Mouse (Mus musculus) neural tube, embryonic 13.5 days (tissue): Measurements from ENCODE around the gene Gpatch8. TPM values are rescaled to one million over a fixed set of nuclear protein-coding genes. Genes with fewer than 3 reads are reported as not detected.

Experiments
- ATAC-seq: fragments of 200-750 bp; cut with Nextera tagmentation; 2 replicates; pipeline ENCODE4 v1.8.0; 2017; ENCODE audit warnings: low read depth, mild to moderate bottlenecking, moderate TSS enrichment, moderate library complexity
- H3K27ac ChIP-seq: fragments of 300-500 bp; sonication (generic); replicated peaks from 2 replicates; pipeline ENCODE4 v1.5.1; 2015; ENCODE audit warnings: moderate library complexity, mild to moderate bottlenecking, inconsistent platforms
- H3K27me3 ChIP-seq: fragments of 300-500 bp; sonication (generic); 2 replicates; pipeline ENCODE4 v1.6.1; 2015; ENCODE audit warnings: mild to moderate bottlenecking, inconsistent platforms
- H3K36me3 ChIP-seq: fragments of 300-500 bp; sonication (generic); 2 replicates; pipeline ENCODE4 v1.6.1; 2015; ENCODE audit warnings: mild to moderate bottlenecking, inconsistent platforms
- H3K4me1 ChIP-seq: fragments of 300-500 bp; sonication (generic); replicated peaks from 2 replicates; pipeline ENCODE4 v1.6.1; 2015; ENCODE audit warnings: inconsistent platforms
- H3K4me2 ChIP-seq: fragments of 300-500 bp; sonication (generic); 2 replicates; pipeline ENCODE4 v1.6.1; 2015; ENCODE audit warnings: inconsistent platforms, mild to moderate bottlenecking, moderate library complexity
- H3K4me3 ChIP-seq: fragments of 300-500 bp; sonication (generic); 2 replicates; pipeline ENCODE4 v1.5.1; 2015; ENCODE audit warnings: mild to moderate bottlenecking, inconsistent platforms
- H3K9ac ChIP-seq: fragments of 300-500 bp; sonication (generic); 2 replicates; pipeline ENCODE4 v1.6.1; 2015; ENCODE audit warnings: moderate library complexity, mild to moderate bottlenecking, inconsistent platforms
- H3K9me3 ChIP-seq: fragments of 300-500 bp; sonication (generic); 2 replicates; pipeline ENCODE4 v1.6.1; 2016; ENCODE audit warnings: inconsistent platforms
- WGBS: fragments of 180-500 bp; shearing (Covaris S2); methylation state at CpG from one replicate; pipeline ENCODE4 v1.1.7; 2015; 5-methylcytosine and 5-hydroxymethylcytosine counted together
- polyA plus RNA-seq: library from polyadenylated mRNA; unstranded; fragments of >200 nt; fragmentation: Nextera tagmentation; extraction: Ambion mirVana; gene quantifications from 2 replicates; pipeline ENCODE4 v1.2.1, GENCODE M21; 2015

Gene Gpatch8
- polyA plus RNA-seq, 1 experiment from 2014 or later: 77.5 TPM

DNA sequence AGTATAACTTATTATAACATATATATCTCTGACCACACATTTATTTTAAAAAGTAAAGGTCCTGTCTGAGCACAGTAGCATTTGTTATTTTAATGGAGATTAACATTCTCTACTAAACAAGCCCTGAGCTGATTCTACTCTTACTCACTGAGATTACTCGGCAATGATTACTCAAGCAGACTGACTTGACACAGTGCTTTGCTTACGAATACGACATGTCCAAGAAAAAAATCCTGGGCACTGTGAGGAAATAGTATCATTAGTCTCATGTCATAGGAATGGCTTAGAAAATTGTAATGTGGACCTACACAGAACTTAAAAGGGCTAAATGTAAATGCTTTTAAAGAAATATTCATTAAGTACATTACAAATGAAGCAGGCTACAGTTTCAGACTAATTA is 20.0 kb downstream of the Gpatch8 start:
- Histone ChIP-seq H3K27me3 (no peaks in the 10 kb centered on the region), H3K4me2 (no peak overlapping the region), H3K9me3 (no peaks in the 10 kb centered on the region), H3K9ac (no peak overlapping the region), H3K4me3 (no peak overlapping the region), H3K27ac (no peak overlapping the region), H3K36me3 (peaks cover 15% of the 10 kb centered on the region; the same call in 1 of the 2 replicates), H3K4me1 (0 out of 2 replicates have a peak, but pooled peaks cover 4% of the 10 kb centered on the region)
- ATAC-seq: no peak
- 63% methylated on average over 3 of the region's 3 CpGs for WGBS

DNA sequence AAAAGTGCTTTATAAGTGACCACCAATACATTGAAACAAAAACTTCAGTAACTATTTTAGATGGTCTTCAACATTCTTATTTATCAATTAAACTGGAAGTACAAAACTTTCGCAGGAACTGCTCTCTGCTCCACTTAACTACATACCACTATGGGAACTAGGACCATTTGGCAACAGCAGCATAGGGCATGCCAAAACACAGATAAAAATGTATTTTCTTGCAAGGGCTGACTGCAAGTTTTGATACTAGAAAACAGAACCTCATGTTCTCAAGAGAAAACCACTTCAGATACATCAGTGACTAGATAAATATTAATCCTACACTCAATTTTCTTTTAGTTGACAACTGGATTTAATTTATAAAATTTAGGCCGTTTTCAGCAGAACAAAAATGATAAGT is 22.1 kb downstream of the Gpatch8 start:
- no peak overlapping the region for H3K9ac ChIP-seq
- H3K27ac ChIP-seq: no peak overlapping the region
- WGBS: 93% methylated on average over 2 of the region's 2 CpGs
- H3K36me3 ChIP-seq: peaks cover 14% of the 10 kb centered on the region; the same call in 1 of the 2 replicates
- no peaks in the 10 kb centered on the region for H3K27me3 ChIP-seq
- H3K4me1 ChIP-seq: 0 out of 2 replicates have a peak, but pooled peaks cover 6% of the 10 kb centered on the region
- ATAC-seq: no peak
- H3K9me3 ChIP-seq: no peaks in the 10 kb centered on the region
- H3K4me2 ChIP-seq: no peak overlapping the region
- no peak overlapping the region for H3K4me3 ChIP-seq

DNA sequence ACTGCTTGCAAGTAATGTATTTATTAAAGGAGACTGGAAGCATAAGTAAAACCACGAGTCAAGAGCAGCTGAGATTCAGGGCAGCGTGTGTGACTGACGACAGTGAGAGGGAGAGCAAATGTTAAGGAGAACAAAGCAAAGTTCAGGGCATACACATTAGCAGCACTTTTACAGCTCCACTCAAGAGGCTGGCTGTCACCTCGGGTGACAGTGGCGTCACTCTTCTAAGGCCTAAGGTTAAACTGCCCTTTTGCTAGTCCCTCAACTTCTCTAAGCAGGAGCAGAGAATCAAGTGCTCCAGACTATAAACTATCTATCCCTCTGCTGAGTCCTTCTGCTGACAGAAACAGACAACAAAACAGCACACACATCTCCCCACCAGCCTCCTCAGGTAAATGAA is 24.8 kb downstream of the Gpatch8 start:
- Histone ChIP-seq H3K9ac (no peak overlapping the region), H3K4me3 (no peak overlapping the region), H3K9me3 (no peaks in the 10 kb centered on the region), H3K4me2 (no peak overlapping the region), H3K4me1 (peaks cover 10% of the 10 kb centered on the region; the same call in 1 of the 2 replicates), H3K27me3 (no peaks in the 10 kb centered on the region), H3K27ac (no peak overlapping the region), H3K36me3 (peaks cover 5% of the 10 kb centered on the region; the same call in 1 of the 2 replicates)
- WGBS: 31% methylated on average over 5 of the region's 5 CpGs
- no peak for ATAC-seq

DNA sequence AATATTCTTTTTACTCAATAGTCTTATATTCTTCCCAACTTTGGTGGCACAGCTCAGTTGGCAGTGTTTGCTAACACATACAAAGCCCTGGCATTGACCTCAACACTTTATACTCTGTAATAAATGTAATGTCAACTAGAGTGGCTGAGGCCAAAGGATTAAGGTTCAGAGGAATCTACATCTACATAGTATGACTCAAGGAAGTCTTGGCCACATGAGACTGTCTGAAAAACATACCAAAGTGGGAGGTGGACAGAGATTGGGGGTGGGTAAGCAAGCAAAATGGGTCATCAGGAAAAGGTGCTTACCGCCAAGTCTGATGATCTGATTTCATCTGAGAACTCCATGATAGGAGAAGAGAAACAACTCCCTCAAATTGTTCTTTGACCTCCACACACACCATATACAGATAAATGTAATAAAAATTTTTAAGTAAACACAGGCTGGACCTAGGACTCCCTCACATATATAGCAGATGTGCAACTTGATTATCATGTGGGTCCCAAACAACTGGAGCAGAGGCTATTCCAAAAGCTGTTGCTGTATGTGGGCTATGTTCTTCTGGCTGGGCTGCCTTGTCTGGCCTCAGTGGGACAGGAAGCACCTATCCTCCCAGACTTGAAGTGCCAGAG is 41.3 kb downstream of the Gpatch8 start:
- H3K27ac ChIP-seq: no peak overlapping the region
- 100% methylated on average over 1 of the region's 1 CpGs for WGBS
- peaks cover 22% of the 10 kb centered on the region for H3K36me3 ChIP-seq
- no peak overlapping the region for H3K9ac ChIP-seq
- no peaks in the 10 kb centered on the region for H3K27me3 ChIP-seq
- no peak overlapping the region for H3K4me3 ChIP-seq
- no peaks in the 10 kb centered on the region for H3K9me3 ChIP-seq
- no peaks in the 10 kb centered on the region for H3K4me1 ChIP-seq
- ATAC-seq: no peak
- no peak overlapping the region for H3K4me2 ChIP-seq

DNA sequence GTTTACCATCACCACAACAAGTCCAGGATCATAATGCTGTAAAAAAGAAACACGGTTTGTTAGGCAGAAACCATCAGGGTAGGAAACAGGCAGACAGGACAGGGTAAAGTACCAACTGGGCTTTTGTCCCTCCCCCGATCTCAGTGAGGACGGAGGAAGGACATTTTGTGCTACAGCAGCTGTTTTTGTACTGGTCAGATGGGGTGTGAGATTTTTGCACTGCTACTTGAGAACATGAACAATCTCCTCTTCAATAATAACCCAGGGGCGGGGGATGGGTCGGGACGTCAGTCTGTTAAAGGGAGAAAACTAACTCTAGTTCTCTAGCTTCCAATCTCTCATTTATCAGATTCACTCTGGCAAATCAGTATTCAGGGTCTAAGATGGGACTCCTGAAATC is 46.0 kb downstream of the Gpatch8 start:
- ATAC-seq: no peak

DNA sequence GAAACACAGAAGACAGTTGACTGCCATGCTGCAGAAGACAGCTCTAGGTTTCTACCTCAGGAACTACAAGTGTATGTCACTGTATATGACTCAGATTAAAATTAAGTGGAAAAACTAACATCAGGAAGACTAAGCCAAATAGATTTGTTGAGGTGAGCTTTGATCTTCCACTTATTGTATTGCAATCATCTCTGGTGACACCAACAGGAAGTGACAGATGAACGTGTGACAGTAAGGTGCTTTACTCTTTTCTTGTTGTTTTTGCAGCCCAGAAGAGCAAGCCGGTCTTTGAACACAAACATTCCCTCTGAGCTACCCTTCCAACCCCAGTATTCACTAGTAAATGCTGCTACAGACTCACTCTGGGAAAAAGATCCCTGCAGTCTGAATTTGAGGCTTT is 59.5 kb downstream of the Gpatch8 start:
- Histone ChIP-seq H3K4me2 (no peak overlapping the region), H3K9me3 (no peaks in the 10 kb centered on the region), H3K27me3 (no peaks in the 10 kb centered on the region), H3K36me3 (peaks cover 64% of the 10 kb centered on the region), H3K4me1 (no peaks in the 10 kb centered on the region), H3K27ac (no peak overlapping the region), H3K9ac (no peak overlapping the region), H3K4me3 (no peak overlapping the region)
- no peak for ATAC-seq
- 82% methylated on average over 2 of the region's 2 CpGs for WGBS

More for the DNA sequence above, 46.0 kb downstream of the Gpatch8 start:
- H3K9ac ChIP-seq: no peak overlapping the region
- H3K4me3 ChIP-seq: no peak overlapping the region
- H3K9me3 ChIP-seq: no peaks in the 10 kb centered on the region
- no peaks in the 10 kb centered on the region for H3K27me3 ChIP-seq
- H3K4me2 ChIP-seq: no peak overlapping the region
- 68% methylated on average over 6 of the region's 6 CpGs for WGBS
- H3K4me1 ChIP-seq: no peaks in the 10 kb centered on the region
- H3K36me3 ChIP-seq: peaks cover 23% of the 10 kb centered on the region
- H3K27ac ChIP-seq: no peak overlapping the region

DNA sequence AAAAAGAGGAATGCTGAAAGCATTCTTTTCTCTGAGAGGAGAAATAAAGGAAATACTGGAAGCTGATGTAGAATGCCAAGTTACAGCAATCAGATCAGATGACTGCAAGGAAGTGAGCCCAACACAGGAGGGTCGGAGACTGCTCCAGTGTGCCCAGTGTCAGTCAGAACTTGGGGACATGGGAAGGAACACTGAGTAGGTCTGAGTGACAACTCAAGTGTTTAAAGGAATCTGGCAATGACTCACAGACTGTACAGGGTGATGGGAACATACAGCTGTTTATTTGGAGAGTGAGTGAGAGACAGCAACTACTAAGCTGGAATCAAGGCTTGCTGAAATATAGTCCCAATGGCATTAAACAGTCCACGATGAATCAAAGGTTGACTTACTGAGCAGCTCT is 60.0 kb downstream of the Gpatch8 start:
- no peak for ATAC-seq
- no peak overlapping the region for H3K27ac ChIP-seq
- no peaks in the 10 kb centered on the region for H3K9me3 ChIP-seq
- H3K27me3 ChIP-seq: no peaks in the 10 kb centered on the region
- H3K36me3 ChIP-seq: peaks cover 69% of the 10 kb centered on the region
- H3K4me2 ChIP-seq: no peak overlapping the region
- H3K9ac ChIP-seq: no peak overlapping the region
- 91% methylated on average over 2 of the region's 2 CpGs for WGBS
- H3K4me1 ChIP-seq: no peaks in the 10 kb centered on the region
- H3K4me3 ChIP-seq: no peak overlapping the region

DNA sequence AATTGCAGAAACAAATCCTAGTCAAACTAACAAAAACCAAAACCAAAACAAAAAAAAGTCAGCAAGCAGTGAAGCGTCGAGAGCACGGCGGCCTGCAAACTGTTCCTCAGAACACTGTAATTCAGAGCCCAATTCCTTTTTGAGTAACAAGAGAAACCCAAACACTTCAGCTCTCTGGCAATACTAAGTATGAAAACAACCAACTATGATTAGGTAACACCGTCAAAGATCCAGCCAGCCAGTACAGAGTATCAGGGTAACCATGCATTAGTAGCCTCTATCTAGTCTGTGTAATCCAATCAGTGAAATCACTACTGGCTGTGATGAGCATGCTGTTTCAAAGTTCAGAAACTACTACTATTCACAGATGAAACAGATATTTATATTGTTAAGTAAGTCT is 60.5 kb downstream of the Gpatch8 start:
- H3K36me3 ChIP-seq: peaks cover 68% of the 10 kb centered on the region
- H3K4me1 ChIP-seq: no peaks in the 10 kb centered on the region
- no peaks in the 10 kb centered on the region for H3K9me3 ChIP-seq
- no peak for ATAC-seq
- H3K27ac ChIP-seq: no peak overlapping the region
- H3K9ac ChIP-seq: no peak overlapping the region
- WGBS: 97% methylated on average over 5 of the region's 5 CpGs
- H3K27me3 ChIP-seq: no peaks in the 10 kb centered on the region
- H3K4me3 ChIP-seq: no peak overlapping the region
- H3K4me2 ChIP-seq: no peak overlapping the region

DNA sequence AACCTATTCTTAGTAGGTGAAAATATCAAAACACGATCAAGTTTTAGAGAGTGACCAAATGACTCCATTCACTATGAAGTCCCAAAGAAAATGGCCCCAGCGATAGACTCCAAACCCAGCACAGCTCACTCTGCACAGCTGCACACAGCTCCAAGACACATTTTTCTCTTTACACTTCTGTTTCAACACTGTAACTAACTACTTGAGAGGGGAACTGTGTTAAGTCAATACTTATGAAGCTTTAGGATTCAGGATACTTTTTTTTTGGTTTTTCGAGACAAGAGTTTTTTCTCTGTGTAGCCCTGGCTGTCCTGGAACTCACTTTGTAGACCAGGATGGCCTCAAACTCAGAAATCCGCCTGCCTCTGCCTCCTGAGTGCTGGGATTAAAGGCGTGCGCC is 61.1 kb downstream of the Gpatch8 start:
- H3K36me3 ChIP-seq: peaks cover 62% of the 10 kb centered on the region
- H3K27me3 ChIP-seq: no peaks in the 10 kb centered on the region
- 95% methylated on average over 6 of the region's 6 CpGs for WGBS

DNA sequence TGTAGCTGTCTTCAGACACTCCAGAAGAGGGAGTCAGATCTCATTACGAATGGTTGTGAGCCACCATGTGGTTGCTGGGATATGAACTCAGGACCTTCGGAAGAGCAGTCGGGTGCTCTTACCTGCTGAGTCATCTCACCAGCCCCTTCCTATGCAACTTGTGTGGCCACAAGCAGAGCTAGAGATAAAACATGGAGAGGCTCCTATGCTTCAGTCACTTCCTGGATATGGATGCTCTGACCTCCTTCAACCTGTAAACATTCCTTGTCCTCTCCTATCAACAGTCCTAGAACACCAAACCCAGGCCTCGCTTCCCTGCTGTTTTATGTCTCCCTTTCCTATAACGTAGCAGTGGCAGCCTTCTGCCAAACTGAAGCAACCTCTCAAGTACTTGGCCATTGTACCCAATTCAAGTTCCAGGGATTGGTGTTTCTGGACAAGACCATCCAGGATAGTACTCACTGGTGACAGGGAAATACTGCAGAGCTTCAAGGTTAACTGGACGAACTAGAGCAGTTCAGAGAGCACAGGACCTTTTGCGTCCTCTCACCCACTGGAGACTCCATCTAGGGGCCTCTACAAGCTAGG is 62.0 kb downstream of the Gpatch8 start:
- WGBS: 82% methylated on average over 7 of the region's 7 CpGs
- Histone ChIP-seq H3K27ac (no peak overlapping the region), H3K9me3 (no peaks in the 10 kb centered on the region), H3K4me3 (no peak overlapping the region), H3K27me3 (no peaks in the 10 kb centered on the region), H3K4me2 (no peak overlapping the region), H3K9ac (no peak overlapping the region), H3K4me1 (no peaks in the 10 kb centered on the region), H3K36me3 (peaks cover 54% of the 10 kb centered on the region)
- ATAC-seq: no peak

More for the DNA sequence above, 61.1 kb downstream of the Gpatch8 start:
- Histone ChIP-seq H3K4me2 (no peak overlapping the region), H3K9me3 (no peaks in the 10 kb centered on the region), H3K27ac (no peak overlapping the region), H3K4me1 (no peaks in the 10 kb centered on the region), H3K9ac (no peak overlapping the region), H3K4me3 (no peak overlapping the region)
- ATAC-seq: no peak

DNA sequence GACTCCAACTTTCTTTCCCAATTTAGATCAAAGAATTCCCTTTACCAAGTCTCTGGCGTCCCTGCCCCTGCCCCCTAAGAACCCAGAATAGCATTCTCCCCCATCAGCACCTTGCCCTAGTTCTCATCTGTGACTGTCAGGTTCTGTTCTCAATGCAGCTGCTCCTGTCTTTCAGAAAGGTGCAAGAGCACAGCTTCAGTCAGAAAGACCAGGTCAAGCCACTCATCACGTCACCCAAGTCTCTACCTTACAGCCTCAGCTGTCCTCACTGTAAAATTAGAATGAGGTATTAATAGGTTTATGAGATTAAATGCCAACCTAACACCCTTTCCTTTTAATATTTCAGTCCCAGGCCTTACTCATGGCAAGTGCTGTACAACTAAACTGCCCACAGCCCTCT is 63.0 kb downstream of the Gpatch8 start:
- Histone ChIP-seq H3K27ac (no peak overlapping the region), H3K4me2 (no peak overlapping the region), H3K4me3 (no peak overlapping the region), H3K27me3 (no peaks in the 10 kb centered on the region), H3K9ac (no peak overlapping the region), H3K4me1 (no peaks in the 10 kb centered on the region), H3K36me3 (peaks cover 50% of the 10 kb centered on the region), H3K9me3 (no peaks in the 10 kb centered on the region)
- WGBS: 88% methylated on average over 2 of the region's 2 CpGs
- ATAC-seq: no peak

DNA sequence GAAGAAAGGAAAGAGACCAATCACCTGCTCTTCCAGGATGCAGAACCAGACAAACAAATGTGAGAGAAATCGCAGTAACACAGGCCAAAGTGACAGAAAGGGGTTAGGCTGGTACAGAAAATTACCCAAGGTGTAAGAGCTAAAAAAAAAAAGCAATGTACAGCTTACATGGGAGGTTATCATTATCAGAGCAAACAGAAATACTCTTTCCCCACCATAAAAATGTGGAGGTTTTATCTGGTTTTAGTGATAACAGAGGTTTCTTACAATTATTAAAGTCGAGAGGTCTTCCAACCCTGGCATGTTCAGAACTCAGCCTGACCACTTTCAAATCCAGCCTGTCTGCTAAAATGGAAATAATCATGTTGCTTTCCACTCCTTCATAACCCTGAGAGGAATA is 68.3 kb downstream of the Gpatch8 start:
- Histone ChIP-seq H3K9ac (no peak overlapping the region), H3K4me3 (no peak overlapping the region), H3K9me3 (no peaks in the 10 kb centered on the region), H3K27me3 (no peaks in the 10 kb centered on the region), H3K4me2 (no peak overlapping the region), H3K27ac (no peak overlapping the region), H3K36me3 (peaks cover 55% of the 10 kb centered on the region), H3K4me1 (no peaks in the 10 kb centered on the region)
- 84% methylated on average over 2 of the region's 2 CpGs for WGBS
- ATAC-seq: no peak
